Mouse (Mus musculus) urinary bladder, postnatal 36 days (tissue): ENCODE measurements around the gene Cnga2.
"Not testable (repeated sequence)": the region's sequence is repeated elsewhere in the genome, so short reads cannot be mapped to it uniquely, and the experiment has no call there.

Experiments
- DNase-seq, 2 experiments: peaks; one replicate each; pipeline ENCODE4 v3.0.0; 2022; ENCODE audit warnings: low spot score in 2 of 2, mixed read lengths in 1 of 2

The Cnga2 gene

GRCm38 (mm10) chrX:71991549-71991948 is at the start of gene Cnga2:
TSS of gene Cnga2 (plus strand) at chrX:71991849.
- no peak for DNase-seq

- DNase-seq: peak; percentile 13 to 30
Observed at GRCm38 (mm10) chrX:71946631-71947030, 45.0 kb upstream of the Cnga2 start.

DNA sequence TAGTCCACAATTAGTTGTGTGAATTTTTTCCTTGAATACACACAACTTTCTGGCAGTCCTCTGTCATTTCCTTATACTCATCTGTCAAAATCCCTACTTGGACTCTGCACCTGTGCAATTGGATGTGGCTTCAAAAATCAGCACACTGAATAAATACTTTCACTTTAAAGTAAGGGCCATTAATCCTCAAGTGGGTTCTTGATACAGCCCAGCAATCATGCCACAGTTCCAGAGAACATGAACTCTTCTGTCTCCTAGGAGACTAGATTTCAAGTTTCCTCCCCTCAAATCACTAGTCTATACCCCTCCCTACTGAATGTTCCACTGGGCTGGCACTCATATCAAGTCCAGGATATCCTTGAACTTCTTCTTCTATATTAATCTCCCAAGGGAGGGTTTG is 33.3 kb upstream of the Cnga2 start:
- DNase-seq: no peak

GRCm38 (mm10) chrX:71962073-71963051 is 29.3 kb upstream of the Cnga2 start, which contains the start of gene Prrg3:
TSS of gene Prrg3 (plus strand) at chrX:71962624.
- peak in 1 of 2 experiments; percentile 38 for DNase-seq

GRCm38 (mm10) chrX:71963275-71963912 is 28.3 kb upstream of the Cnga2 start:
- no peak for DNase-seq

GRCm38 (mm10) chrX:71968216-71968615 is 23.4 kb upstream of the Cnga2 start:
- no peak for DNase-seq

DNA sequence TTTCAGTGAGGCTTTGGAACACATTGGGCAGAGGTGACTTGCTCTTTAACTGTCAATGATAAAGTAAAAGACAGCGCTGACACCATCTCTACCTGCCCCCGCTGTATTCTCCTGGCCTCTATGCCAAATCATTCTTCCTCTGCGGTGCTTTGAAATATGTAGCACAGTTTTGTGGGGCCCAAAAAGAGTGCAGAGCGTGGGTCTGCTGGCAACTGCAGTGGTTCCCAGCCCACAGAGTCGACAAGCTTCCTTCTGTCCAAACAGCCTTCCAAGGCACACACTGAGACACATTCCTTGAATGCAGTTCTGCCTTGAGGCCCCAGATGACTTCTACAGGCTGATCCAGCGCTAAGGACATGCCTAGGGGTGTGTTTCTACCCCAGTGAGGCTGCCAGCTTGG is 22.8 kb upstream of the Cnga2 start:
- DNase-seq: no peak

DNA sequence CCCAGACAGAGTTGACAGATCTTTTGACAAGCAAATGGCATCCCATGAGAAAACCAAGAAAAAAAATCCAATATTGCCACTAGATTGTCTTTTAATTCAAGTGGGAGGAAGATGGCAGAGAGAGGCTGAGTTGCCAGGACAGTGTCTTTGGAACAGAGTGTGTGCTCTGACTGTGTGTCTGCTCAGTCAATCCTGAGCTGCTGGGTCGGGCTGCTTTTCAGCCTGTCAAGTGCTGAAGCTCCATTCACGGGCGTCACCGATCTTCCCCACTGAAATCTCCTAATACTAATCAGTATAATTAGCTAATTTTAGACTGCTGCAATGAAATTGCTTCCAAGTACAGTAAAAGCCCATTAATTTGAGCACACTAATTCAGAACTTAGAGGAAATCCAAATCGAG is 20.3 kb upstream of the Cnga2 start:
- no peak for DNase-seq

GRCm38 (mm10) chrX:71972686-71973085 is 19.0 kb upstream of the Cnga2 start, which contains the start of gene Fate1:
TSS of gene Fate1 (plus strand) at chrX:71972986.
- no peak for DNase-seq

GRCm38 (mm10) chrX:71977681-71978080 is 14.0 kb upstream of the Cnga2 start:
- DNase-seq: not testable (repeated sequence)

DNA sequence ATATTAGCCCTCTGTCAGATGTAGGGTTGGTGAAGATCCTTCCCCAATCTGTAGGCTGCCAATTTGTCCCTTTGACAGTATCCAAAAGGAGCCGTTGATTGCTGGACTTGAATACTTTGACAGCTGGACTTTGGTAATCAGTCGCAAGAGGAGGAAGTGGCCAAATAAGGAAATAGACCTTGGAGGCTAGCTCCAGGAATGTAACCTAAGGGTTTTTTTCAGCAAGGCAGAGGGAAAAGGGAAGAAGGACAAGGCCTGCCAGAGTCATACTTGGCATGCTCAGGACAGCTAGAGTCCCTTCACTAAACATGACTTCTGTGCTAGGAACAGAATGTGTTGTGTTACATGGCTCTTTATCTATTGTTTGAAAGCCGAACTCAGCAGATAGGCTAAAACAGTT is 11.2 kb upstream of the Cnga2 start:
- DNase-seq: no peak

GRCm38 (mm10) chrX:71981322-71981721 is 10.3 kb upstream of the Cnga2 start:
- DNase-seq: no peak

DNA sequence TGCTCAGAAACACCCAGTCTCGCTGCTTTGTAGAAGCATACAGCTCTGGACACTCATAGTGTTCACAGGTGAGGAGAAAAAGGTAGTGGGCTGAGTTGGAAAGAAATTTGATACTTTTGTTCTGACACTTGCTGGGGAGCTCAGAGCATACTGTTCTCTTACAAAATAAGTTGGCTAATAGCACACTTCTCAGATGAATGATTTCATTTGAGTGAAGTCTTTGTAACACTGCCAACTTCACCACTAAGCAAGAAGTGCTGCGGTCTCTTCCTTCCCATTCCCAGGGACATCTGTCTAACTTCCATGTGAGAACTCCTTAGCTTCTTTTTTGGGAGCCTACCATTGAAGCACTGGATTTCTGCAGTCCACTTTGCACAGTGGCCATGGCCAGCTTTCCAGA is 8.4 kb upstream of the Cnga2 start:
- DNase-seq: no peak

- no peak for DNase-seq
Observed at GRCm38 (mm10) chrX:71983775-71984174, 7.9 kb upstream of the Cnga2 start.

GRCm38 (mm10) chrX:71995972-71996371 is 4.3 kb downstream of the Cnga2 start:
- no peak for DNase-seq

- no peak for DNase-seq
Observed at GRCm38 (mm10) chrX:72009930-72010329, 18.3 kb downstream of the Cnga2 start.

DNA sequence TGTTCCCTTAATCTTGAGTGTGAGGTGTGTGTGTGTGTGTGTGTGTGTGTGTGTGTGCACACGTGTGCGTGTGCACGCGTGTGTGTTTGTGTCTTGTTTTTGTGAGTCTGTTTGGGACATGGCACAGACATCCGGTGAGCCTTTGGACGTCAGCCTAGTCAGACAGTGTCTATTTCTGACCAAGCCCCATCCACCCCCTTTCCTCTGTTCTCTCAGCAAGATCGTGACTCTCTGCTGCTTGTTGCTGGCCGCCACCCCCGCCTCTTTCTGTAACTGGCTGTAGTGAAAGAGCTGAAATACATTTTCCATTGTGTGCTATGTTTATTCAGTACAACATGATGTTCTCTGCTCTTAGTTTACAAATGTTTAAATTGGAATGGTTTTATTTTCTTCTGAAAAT is 20.6 kb downstream of the Cnga2 start:
- DNase-seq: no peak

DNA sequence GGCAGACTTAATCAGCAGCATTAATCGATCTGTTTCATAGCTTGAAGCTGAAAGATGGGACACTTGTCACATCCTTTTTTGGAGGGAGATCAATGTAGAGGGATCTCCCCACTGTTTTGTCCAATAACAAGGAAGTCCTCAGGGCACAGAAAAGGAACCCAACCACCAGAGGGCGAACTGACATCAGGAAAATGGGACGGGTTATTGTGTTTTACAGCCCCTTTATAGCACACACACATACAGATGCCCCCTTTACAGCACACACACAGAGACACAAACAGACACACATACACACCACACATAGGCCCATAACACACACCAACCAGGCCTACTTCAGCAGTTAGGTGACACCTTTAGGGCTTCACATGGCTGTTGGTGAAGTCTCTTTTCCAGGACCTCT is 21.2 kb downstream of the Cnga2 start:
- no peak for DNase-seq

DNA sequence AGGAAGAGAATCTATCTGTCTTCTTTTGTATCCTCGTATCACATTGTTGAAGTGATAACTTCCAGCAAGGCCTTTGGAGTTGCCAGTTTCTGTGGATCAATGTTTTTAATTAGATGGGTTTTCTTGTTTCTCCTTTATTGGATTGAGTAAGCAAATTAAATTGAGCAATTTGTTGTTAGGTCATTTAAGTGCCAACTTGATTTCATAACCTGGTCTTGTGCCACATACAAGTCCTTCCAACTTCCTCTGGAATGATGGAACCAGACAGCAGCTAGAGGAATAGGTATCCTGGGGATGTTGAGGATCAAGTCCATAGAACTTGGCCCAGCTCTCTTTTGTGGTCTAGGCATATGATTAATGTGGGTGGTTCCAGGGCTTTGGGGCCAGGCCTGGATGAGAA is 30.6 kb downstream of the Cnga2 start:
- no peak for DNase-seq

DNA sequence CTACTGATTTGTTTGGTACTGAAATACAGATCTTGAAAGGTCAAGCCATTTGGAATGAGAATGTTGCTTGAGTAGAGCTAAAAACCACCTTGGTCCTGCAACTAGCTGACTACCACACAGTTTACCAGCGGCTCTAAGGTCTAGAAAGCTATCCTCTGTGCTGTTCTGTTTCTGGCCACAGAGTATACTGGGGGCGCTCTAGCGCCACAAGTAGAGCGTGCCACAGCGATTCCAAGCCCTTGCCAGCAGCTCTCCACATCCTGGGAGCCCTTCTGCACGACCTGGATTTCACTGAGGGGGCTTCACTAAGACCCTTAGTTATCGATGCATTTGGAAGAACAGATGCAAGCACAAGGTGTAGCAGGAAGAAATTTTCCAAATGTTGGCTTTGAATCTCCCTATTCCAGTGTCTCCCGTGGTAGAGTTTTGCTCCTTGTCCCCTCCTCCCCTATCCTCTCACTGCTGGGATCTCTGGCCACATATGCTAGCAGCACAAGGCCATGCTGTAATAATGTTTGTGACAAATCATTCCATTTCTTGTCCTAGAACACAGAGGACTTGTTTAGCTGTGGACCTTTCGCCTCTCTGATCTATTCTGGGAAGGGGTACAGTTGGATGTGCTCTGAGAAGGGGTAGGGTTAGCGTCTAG is 31.2 kb downstream of the Cnga2 start:
- DNase-seq: no peak

GRCm38 (mm10) chrX:72023542-72023941 is 31.9 kb downstream of the Cnga2 start:
- DNase-seq: no peak

DNA sequence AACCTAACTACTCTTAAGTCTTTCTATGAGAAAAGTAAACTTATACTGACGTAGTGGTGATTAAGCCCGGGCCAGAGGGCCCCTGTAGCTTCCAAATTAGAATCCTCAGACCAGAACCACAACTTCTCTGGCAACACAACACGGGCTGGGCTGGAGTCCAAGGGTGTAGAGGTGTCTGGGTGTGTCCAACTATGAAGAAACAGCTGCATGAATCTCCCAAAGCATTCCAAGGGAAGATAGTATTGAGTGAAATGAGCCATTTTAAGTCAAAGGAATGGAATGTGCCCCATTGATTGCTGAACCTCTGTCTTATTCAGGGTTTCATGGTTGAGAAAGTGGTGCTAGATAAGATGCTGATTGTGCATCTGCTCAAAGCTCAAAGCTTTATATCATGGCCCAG is 52.4 kb downstream of the Cnga2 start:
- DNase-seq: peak in 1 of 2 experiments; percentile 51
